Mouse (Mus musculus) heart, postnatal 0 days (tissue): Measurements from ENCODE around the gene Emc10.

ENCODE experiments used
- CTCF ChIP-seq: IDR thresholded peaks from 2 replicates; pipeline ENCODE4 v1.5.1; 2016; ENCODE audit warnings: antibody characterized with exemption, control low read depth, low read depth
- EP300 ChIP-seq: IDR thresholded peaks from 2 replicates; pipeline ENCODE4 v1.6.1; 2016; ENCODE audit warnings: antibody characterized with exemption, low read depth

DNA sequence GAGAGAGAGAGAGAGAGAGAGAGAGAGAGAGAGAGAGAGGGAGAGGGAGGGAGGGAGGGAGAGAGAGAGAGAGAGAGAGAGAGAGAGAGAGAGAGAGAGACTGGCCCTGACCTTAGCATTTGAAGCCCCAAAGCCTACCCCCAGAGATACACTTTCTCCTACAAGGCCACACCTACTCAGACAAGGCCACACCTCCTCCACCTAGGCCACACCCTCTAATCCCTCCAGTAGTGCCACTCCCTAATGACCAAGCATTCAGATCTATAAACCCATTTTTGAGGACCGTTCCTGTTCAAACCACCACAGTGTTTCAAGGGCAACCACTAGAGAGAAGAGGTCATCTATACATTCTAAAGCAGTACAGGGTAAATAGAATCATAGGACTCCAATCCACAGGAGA lies 40.0 kb downstream of the Emc10 start:
- TF ChIP-seq CTCF = no peak
- TF ChIP-seq EP300 = no peak
